Mouse (Mus musculus) 416B (cell line): ENCODE measurements at regions not wholly inside any gene's neighbourhood (a gene's known extent, or its start where the extent isn't known, plus 50 kb on each side); places are given as distances from the start of the nearest gene placed in this dataset.
"Not testable (repeated sequence)": the region's sequence is repeated elsewhere in the genome, so short reads cannot be mapped to it uniquely, and the experiment has no call there.

Source experiments
- DNase-seq: peaks from one replicate; pipeline ENCODE4 v3.0.0; 2011; ENCODE audit warnings: low read depth

DNA sequence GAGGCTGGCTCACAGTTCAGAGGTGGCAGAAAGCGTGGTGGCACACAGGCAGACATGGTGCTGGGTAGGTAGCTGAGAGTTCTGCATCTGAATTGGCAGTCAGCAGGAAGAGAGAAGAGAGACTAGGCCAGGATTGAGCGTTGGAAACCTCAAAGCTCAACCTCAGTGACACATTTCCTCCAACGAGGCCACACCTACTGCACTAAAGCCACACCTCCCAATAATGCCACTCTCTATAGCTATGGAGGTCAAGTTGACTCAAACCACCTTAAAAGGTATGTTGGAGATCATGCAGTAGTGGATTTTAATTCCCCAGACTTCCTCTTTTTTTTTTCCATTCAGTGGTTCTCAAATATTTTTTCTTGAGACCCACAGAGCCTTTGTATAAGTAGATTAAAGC, 57.1 kb downstream of the Ccdc54 start:
- peak; percentile 88 for DNase-seq

DNA sequence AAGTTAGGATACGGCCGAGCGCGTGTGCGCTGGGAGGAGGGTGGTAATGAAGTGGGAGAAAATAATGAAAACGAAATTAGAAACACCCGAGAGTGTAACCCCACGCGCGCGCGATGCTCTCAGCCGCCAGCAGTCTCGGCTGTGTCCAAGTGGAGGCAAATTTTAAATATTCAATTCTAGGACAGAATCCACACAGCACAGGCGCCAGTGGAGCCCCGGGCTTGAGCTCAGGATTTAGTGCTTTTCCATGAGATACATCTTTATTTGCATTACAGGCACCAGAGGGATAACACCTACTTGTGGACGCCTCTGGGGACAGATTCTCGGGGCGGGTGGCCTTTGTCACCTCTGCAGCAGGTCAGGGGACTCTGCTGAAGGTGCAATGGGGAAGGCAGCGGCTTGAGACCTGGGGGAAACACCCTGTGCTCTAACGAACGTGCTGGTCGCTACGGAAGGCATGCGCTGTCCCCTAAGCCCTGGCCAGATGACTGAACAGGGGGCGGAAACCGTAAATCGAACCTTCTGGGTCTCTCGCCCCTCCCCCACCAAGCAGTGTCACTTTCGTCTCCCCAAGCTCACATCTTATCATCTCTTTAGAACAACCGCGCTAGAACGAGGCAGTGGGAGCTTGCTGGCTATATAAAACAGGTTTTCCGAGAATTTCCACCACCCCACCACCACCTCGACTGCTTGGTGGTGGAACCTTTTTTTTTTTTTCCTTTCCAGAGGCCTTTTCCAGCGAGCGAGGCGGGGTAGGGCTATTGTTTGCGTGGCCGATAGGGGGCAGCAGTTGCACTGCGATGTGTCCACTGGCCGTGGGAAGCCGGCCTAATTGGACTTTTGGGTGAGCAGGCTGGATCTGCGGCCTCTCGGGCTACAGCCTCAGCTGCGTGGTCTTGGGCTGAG, 61.2 kb downstream of the Ccdc54 start:
- peak; percentile 92 for DNase-seq

DNA sequence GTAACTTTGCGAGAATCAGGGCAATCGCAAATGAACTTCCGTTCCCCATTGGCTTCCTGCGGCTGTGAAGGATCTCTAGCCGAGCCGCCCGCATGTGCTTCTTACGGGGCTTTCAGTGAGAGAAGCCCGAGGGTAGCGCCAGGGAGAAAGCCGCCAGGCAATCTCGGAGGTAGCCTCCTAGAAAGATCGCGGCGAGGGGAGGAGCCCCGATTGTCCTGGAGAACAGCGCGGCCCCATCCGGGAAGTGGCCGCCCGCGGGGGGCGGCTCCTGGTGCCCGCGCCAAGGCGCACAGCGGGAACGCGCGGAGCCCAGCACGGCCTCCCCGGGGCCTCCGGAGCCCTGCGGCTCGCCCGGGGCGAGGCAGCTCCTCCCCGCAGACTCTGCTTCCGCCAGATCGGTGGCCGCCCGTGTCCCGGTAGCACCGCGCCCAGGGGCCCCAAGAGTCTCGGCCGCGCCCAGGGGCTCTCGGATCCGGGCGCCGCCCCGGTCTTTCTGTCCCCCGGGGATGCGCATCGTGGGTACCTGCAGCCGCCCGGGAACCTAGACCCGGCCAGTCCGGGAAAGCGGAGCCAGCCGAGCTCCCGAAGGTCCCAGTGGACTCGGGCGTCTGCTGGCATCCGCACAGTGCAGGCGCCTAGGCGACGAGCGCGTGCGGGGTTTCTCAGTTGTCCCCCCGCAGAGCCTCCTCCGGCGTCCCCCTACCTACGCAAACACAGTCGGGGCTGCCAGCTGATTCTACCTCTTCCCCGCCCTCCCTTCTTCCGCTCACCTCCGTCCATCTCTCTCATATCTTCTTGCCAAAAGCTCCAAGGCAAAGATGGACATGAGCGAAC, 62.1 kb downstream of the Ccdc54 start:
- DNase-seq: peak; percentile 86

DNA sequence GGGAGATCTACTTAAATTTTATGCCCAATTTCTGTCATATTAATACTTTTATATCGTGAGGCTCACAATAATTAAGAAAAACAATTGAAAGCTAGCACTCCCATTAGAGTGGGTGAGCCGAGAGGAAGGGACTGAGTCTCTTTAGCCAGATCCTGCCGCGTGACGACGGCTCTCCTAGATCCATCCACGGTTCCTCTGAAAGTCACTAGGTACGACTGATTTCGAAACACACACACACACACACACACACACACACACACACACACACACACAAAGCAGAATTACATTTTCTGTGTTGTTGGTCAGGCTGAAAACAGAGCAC, 62.6 kb downstream of the Ccdc54 start:
- no peak for DNase-seq

DNA sequence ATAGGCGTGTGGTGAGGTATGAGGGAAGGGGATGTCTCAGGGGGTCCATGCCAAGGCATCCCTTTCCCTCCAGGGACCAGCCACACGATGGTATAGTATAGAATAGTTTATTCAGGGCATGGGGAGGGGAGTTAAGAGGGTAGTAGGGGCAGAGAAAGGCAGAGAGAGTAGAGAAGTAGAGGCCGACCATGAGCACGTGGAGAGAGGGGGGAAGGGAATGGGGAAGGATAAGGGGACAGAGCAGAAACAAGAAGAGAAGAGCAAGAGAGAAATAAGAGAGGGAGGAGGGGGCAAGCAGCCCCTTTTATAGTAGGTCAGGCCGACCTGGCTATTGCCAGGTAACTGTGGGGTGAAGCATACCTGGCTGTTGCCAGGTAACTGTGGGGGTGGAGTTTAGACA, 64.0 kb downstream of the Ccdc54 start:
- DNase-seq: not testable (repeated sequence)

DNA sequence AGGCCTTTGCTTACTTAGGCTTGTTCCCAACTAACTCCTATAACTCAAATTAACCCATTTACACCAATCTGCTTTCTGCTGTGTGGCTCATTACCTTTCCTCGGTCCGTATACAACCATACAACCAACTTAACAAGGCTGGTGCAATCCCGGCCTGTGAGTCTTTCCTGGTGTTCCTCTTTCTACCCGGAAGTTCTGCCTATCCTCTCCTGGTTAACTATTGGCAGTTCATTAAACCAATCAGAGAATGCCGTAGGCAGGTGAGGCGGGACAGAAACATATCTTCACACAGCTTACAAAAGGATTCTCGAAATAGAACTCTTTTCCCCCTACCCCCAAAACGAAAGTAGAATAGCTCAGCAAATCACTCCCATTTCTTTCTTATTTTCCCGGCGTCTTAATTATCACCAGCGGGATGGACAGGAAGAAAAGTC, 65.0 kb downstream of the Ccdc54 start:
- DNase-seq: peak; percentile 78

DNA sequence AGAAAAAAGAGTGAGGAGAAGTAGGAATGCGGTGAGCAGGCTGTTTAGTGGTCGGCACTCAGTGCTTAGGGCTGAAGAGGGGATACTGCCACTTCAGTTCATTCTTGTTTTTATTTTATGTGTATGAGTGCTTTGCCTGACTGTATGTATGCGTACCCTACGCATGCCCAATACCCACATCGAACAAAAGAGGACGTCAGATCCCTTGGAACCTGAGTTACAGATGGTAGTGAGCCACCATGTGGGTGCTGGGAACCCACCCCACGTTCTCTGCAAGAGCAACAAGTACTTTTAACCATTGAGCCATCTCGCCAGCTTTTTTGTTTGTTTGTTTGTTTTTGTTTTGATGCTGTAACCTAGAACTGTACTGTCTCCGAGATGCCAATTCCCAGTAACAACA, 65.5 kb downstream of the Ccdc54 start:
- DNase-seq: no peak

DNA sequence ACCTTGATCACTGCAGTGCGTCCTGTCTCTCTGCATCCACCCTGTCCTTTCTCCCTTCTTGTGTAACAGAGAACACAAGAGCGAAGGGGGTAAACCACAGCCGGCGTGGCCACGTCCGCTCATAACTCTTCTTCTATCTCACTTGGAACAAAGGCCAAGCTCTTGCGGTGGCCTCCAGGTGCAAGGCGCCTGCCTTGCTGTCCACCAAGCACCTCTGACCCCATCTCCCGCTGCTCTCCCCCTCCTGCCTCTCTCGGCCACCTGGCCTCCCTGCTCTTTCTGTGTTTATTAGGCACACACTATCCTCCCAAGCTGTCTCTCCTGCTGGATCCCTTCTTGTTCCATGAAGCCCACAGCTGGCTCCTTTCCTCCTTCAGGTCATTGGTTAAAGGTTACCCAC, 71.3 kb downstream of the Ccdc54 start:
- no peak for DNase-seq

DNA sequence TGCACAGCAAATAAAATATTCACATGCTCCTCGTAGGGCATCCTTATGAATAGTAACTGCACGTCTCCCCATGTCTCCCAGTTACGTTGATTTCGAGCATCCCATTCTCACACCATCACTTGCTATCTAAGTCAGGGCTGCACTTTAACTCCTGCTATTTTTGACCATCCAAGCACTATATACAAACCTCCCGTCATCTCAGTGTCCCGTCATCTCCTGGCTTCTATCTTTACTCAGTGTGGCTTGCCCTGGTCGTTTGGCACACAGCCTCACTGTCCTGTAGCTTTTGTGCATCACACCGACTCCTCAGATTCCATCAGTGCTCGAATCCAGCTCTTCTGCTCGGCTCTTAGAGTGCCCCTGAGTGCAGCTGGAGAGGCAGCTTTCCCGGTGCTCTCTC, 74.4 kb downstream of the Ccdc54 start:
- DNase-seq: no peak

DNA sequence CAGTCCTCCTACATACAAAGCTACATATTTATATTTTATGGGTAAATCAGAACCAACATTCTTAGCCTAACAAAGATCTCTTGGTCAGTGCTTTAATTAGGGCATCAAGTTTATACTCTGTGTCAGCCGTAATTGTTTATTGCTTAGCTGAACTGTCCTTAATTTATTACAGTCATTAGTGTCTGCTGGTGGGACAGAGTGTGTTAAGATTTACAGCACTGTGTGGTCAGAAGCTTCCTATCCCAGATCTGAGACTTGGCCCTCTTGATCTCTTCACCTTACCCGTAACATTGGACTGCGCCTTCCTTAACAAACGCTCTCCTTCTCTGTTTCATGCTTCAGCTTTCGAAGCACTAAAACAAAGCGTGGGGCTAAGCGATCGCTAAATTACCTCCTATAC, 75.9 kb downstream of the Ccdc54 start:
- no peak for DNase-seq

DNA sequence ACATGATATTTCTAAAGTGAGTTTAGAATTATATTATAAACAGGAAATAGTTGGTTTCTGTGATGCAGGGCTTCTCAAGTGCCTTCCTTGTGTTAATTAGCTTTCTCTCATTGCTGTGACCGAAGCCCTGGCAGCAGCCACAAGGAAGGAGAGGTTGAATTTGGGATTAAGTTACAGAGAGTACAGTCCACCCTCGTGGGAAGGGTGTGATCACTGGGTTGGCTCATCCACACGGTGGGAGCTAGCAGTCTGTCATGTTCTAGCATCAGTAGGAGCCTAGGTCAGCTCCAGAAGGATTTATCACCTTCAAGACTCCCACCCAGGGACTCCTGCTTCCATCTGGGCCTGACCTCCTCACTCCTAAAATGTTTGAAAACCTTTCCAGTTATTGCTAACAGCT, 78.9 kb downstream of the Ccdc54 start:
- no peak for DNase-seq

DNA sequence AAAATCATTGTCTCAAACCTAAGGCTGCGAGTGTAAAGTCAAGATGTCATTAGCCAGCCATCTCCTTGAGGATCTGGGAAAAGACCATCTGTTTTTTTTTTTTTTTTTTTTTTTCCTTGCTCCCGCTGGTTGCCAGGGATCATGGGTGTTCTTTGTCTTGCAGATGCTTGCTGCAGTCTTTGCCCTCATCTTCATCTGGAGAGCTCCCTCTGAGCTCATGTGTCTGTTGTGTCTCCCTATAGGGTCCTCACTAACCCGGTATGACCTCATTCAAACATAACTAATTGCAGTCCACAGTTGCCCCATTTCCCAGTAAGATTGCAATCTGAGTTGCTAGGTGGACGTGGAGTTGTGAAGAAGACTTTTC, 77.3 kb upstream of the Bbx start:
- no peak for DNase-seq

DNA sequence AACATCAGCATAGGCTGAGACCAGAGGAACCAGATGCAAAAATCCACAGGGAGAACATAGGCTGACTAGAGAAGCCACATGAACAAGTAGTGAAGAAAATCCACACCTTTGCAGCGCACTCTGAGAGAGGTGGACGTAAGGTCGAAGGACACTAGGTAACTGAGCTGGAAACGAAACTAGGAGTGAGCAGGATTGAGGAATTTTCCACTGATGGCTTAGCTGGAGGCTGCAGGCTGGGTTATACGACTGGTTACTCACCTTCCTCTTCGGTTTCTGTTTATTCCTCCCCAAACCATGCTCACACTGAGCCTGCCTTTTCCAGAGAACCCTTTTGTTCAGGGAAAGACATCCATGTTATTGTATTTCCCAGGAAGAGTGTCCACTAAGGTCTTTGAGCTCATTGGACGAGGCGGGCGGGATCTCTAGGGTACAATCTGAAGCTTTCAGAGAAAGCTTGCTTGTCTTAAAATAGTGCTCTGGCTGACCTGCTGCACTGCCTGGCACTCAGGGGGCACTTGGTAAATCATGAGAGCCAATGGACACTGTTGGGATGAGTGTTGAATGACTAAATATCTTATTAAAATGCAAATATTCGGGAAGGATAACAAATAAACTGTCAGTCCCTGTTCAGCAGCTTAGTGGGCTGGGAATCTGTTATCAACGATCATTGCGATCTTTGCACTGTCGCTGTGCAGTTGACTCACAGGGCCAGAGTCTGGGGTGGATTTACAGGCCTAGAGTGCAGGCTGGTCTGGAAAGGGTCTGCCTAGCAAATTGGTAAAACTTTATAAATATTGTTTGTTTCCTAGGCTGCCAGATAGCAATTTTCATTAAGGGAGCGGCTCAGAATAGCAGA, 76.7 kb upstream of the Bbx start:
- DNase-seq: no peak

DNA sequence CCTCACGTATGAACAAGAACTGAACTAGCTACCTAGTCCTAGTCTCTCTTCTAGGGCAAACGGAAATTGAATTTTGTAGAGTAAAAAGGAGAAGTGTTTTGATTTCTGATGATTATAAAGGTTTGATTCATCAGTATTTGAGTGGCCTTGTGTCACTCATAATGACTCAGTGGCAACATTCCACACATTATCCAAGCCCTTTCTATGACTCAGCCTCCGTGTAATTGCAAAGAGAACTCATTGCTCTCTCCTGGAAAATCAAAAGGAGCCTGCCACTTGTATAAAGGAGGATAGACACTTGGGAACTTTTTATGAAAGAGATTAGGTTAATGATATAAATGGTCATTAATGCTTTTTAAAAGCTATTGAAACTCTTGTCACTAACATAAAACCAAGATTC, 72.4 kb upstream of the Bbx start:
- no peak for DNase-seq

DNA sequence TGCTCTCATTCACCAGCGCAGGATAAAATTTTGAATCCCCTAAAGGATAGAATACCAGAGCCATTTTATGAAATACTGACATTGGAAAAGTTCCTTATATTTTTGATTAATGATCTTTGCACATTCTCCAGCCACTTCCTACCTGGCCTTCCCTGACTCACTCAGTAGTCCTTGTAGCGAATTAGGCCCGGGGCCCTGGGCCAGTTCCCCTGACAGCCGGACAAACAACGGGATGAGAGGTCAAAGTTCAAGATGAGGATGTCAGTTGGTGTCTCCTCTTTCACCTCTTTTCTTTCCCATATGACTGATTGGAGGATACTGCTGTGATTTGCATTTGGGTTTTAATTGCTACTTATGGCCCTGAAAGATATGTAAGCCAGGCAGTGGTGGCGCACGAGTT, 66.7 kb upstream of the Bbx start:
- no peak for DNase-seq

DNA sequence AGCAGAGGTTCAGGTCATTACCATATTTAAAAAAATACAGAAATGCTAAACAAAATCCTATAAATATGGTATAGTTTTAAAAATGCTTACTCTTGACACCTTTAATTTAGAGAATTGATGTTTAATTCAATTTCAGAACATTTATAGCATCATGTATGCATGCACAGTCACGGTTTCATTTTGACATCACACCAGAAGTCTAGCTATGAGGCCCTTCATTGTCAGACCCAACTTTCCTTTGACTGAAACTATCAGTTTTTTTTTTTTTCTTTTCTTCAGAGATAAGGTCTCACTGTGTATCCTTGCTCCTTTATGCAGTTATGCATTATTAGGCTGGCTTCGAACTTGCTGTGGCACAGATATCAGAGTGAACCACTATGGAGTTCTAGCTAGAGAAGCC, 61.5 kb upstream of the Bbx start:
- no peak for DNase-seq

DNA sequence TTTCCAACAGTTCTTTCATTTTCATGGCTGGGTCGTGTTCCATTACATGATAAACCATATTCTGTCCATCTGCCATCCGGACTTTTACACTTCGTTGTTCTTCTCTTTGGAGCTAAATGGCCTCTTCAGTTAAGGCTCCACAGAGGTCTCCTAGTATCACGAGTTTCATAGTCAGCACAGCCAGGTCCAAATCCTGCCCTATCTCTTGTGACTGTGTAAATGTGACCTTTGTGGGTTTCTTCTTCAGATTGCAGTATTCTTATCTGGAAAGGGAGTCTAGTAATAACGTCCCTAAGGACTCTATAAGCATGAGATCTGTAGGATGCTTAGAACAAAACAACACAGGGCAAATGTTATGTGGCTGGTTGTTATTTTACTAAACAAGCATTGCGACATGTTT, 57.1 kb upstream of the Bbx start:
- no peak for DNase-seq

DNA sequence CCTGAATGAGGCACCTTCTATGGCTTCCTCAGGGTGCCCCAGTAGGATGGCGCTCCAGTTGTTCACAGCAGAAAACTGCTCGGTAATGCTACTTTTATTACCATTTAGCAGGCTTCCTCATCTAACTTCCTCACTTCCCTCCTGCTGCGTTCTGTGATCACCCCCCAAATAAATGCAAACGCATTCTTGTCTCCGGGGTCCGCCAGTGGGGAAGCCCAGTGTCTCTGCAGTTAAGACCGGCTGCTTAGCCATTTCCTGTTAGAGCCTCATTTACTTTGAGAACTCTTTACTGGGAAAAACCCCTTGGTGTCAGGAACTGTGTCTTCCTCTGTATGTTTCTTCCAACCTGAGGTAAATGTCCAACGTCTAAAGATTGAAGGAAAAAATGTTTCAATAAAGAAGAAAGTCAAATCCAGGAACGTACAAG, 50.2 kb upstream of the Bbx start:
- DNase-seq: no peak
